Mouse (Mus musculus) liver, postnatal 0 days (tissue): ENCODE data around the gene Daw1.

Experiments used
- CTCF ChIP-seq: sonication (generic); IDR thresholded peaks from 2 replicates; pipeline ENCODE4 v1.5.1; 2016; ENCODE audit warnings: antibody characterized with exemption, low read depth
- EP300 ChIP-seq: IDR thresholded peaks from 2 replicates; pipeline ENCODE4 v1.6.1; 2016; ENCODE audit warnings: antibody characterized with exemption, low read depth, mild to moderate bottlenecking

DNA sequence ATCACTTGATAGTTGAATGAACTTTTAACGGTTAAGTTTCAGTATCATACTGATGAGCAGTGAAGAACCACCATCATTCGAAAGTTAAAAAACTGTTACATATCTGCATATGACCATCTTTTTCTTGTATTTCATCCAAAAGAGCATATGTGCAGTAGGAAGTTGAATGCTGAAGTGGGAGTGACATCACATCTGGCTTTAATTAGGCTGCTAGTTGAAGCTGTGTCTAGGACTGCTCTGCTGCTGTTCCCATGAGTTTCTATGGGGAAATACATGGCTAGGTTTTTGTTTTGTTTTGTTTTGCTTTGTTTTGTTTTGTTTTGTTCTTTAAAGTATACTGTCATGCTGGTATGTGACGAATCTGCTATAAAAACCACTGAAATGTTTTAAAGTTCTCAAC, 9.6 kb downstream of the Daw1 start:
- TF ChIP-seq CTCF = no peak
- no peak for TF ChIP-seq EP300
